Mouse (Mus musculus): Measurements from ENCODE around the gene Tsfm.
"Not testable (repeated sequence)": the region's sequence is repeated elsewhere in the genome, so short reads cannot be mapped to it uniquely, and the experiment has no call there.

Gene Tsfm

DNA sequence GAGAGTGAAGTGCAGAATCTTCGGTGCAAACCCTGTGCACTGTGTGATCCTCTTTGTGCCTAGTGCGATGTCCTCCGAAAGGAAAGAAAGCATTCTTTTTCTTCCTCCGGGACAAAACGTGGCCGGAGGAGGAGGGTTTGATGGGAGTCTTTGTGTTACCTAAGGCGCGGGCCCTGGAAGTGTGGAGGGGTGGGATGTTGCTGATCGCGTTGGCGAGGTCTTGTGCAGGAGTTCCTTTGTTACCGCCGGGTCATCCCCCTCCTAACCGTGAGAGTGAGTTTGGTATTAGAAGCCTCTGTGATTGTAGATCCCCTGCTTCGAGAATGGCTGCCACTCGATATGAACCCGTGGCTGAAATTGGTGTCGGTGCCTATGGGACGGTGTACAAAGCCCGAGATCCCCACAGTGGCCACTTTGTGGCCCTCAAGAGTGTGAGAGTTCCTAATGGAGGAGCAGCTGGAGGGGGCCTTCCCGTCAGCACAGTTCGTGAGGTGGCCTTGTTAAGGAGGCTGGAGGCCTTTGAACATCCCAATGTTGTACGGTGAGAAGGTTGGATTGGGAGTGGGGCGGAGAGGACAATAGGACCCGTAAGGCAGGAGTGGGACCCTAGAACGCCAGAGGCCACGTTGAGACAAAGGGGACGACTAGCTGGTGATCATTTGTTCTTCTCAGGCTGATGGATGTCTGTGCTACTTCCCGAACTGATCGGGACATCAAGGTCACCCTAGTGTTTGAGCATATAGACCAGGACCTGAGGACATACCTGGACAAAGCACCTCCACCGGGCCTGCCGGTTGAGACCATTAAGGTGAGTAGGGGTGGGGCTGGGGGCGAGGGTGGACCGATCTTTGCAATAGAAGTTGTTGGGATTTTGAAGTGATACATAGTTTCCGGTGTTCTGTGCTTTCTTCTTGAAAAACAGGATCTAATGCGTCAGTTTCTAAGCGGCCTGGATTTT, 33.6 kb upstream of the Tsfm start:
- no peak for DNase-seq (ENCODE audit: low read depth, low spot score)

DNA sequence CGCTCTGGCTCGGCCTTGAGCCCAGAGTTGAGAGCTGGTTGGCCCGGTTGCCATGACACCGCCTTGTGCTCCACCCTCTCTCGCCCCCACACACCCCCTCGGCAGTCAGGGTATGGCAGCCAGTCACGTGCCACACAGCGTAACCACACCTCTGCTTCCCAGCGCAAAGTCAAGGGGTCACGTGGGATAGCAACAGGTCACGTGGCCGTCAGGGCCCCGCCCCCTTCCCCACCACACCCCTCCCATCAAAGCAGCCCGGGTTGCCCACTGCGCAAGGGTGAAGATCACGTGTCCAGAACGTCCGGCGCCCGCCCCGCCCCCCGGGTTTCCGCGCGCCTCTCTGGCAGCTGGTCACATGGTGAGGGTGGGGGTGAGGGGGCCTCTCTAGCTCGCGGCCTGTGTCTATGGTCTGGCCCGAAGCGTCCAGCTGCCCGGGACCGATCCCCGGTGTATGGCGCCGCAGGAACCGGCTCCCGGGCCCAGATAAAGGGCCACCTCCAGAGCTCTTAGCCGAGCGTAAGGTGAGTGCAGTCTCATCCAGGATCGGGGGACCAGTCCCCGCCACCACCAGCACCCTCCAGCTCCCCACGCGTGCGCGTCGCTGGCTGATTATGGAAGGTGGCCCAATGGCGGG, 32.7 kb upstream of the Tsfm start, which contains the start of gene Cdk4:
Gene Cdk4 (plus strand): TSS at position 296 of the 634 bp plus-strand sequence.
- peak; percentile 82 for DNase-seq (ENCODE audit: low read depth, low spot score)

DNA sequence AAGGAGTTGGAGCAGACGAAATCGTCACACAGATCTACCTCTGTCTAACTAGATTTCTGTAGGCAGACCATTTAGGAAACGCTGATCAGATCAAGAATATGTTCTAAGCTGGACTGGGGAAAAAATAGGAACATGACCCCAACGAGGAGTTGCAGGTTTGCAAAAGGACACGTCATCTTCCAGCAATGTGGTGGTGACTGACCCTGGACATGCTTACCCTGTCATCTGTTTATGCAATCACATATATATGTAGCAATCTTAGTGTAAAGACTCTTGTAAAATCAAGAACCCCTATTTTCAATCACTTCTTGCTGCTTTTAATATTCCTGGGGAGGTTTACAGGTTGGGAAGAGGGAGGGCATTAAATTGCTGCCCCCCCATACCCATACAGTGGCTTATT, 31.9 kb upstream of the Tsfm start:
- no peak for DNase-seq (ENCODE audit: low read depth, low spot score)

DNA sequence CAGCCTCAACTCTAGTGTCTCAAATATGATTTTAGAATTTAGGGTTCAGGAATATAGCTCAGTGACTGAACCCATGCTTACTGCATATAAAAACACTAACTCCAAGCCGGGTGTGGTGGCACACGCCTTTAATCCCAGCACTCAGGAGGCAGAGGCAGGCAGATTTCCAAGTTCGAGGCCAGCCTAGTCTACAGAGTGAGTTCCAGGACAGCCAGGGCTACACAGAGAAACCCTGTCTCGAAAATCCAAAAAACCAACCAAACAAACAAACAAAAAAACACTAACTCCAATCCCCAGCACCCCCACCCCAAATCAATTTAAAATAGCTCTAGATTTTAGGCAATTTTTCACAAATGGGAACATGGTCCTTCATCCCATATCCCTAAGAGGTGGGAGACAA, 31.5 kb upstream of the Tsfm start:
- DNase-seq (ENCODE audit: low read depth, low spot score) = not testable (repeated sequence)

DNA sequence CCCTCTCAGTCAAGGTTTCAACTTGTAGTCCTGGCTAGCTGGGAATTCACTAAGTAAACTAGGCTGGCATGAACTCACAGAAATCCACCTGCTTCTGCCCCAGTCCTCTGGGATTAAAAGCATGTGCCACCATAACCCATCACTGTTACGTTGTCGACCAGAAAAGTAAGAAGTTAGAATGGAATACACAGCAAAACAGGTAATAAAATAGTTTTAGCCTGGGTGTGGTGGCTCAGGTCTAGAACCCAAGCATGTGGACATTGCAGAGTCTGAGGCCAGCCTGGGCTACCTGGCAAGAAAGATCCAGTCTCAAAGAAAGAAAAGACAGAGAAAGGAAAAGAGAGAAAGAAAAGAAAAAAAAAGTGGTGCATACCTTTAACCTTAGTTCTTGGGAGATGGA, 30.9 kb upstream of the Tsfm start:
- DNase-seq (ENCODE audit: low read depth, low spot score) = no peak

DNA sequence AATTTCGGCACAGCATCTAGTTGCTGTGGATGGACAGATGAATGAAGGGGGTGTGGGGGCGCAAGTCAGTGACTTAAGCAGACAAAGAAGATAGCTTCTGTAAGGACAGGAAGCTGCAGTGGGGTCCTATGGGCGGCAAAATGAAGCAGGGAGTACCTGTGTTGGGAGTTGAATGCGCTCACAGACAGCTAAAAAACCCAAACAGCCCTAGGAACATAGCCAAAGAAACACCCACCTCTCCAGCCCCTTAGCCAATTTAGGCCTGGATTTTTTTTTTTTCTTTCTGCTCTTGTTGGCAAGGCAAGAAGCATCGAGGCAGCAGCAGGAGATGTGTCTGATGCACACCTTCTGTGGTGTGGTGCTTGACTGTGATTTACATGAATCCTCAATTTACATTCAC, 30.4 kb upstream of the Tsfm start:
- no peak for DNase-seq (ENCODE audit: low read depth, low spot score)

DNA sequence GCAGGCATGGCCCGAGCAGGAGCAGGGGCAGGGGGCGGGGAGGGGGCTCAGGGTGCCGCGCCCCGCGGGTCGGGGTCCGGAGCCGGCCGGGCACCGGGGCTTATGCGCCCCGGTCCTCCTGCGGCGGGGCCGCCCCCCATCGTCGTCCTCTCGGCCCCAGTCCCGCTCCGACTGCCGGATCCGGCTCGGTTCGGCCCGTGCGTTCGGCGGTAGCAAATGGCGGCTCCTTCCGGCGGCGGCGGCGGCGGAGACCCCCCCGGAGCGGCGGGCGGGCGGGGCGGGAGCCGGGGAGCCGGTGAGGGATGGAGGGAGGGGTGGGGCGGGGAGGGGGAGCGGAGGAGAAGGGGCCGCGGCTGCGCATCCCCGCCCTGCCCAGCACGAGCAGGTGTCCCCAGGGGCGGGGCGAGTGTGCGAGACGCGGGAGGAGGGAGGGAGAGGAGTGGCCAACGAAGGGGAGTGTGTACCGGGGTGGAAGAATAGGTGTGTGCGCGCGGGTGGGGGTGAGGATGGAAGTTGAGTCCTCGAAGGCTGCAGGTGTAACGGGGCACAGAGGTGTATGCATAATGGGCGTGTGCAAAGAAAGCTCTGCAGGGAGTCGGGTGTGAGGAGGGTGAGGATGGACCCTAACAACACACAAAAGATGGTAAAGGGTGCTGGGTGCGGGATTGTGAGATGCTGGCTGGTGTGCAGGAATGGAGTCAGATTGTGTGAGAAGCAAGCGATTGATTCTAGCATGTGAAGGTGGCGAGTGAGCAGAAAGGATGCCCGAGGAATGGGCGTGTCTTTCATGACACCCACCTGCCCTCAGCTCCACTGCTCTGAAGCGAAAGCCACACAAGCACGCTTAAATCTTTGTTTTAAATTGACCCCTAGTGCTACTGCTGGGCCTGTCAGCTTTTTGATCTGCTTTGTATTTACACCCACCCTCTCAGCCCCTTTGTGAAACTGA, 29.6 kb upstream of the Tsfm start, which contains the start of gene March9:
Gene March9 (minus strand): TSS at position 217 of the 949 bp plus-strand sequence.
- DNase-seq (ENCODE audit: low read depth, low spot score) = no peak

DNA sequence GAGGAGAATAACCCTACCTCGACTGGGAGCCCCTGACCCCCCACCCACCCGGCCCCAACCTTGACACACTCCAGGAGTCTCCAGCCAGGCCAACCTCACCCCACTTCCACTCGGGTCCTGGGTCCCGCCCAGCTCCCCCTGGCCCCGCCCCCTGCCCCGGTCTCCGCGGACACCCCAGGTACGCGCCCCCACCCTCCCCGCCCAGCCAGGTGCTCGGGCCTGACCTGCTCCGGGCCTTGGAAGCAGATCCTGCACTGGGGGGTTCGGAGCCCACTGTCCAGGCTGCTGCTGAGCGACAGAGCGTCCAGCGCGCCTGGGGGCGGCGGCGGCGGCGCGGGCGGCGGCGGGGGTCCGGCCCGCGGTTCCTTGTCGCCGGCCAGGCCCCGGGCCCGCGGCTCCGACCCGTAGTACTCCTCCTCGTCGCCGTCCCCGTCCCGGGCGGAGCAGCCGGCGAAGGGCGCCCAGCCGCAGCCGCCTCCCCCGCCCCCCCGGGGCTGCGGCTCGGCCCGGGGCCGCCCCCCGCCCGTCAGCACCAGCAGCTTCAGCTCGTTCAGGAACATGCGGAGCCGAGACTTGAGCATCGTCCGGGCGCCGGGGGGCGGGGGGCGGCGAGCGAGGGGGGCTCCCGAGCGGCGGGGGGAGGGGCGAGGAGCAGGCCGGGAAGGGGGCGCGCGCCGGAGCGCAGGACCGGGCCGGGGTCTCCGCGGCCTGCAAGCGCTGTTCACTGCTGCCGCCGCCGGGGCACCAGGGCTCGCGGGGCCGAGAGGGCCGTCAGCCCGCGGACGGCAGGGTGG, 28.7 kb upstream of the Tsfm start:
- DNase-seq (ENCODE audit: low read depth, low spot score) = no peak

DNA sequence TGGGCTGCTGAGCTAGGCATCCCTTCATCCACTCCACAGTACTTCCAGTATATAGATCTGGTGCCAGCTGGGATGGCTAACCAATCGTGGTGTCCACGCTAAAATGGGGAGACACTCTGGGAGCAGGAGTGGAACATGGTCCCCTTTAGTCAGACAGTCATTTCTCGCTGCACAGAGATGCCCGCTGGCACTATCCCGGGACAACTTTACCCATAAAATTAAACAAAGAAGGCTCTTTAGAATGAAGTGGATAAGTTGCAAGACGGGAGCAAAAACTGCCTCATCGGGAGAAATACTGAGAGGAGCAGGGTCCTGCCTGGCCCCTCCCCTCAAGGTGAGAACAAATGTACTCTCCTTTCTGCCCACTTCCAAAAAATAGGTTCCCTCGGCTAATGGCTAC, 28.1 kb upstream of the Tsfm start:
- no peak for DNase-seq (ENCODE audit: low read depth, low spot score)

DNA sequence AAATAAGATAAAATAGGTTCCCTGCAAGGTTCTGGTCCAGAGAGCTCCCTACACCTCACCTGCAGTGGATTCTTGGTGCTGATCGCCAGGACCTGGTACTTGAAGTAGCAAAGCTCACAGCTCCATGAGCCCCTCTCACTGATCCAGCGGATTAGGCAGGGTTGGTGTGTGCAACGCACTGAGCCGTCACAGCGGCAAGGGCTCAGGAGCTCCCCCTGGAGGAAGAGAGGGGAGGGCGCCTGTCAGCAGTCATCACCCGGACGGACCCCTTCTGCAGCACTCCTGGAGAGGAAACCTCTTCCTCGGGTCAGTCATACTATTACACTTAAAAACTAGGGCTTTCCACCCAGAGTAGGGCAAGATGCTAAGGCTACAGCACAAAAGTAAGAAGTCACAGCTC, 27.5 kb upstream of the Tsfm start:
- no peak for DNase-seq (ENCODE audit: low read depth, low spot score)

DNA sequence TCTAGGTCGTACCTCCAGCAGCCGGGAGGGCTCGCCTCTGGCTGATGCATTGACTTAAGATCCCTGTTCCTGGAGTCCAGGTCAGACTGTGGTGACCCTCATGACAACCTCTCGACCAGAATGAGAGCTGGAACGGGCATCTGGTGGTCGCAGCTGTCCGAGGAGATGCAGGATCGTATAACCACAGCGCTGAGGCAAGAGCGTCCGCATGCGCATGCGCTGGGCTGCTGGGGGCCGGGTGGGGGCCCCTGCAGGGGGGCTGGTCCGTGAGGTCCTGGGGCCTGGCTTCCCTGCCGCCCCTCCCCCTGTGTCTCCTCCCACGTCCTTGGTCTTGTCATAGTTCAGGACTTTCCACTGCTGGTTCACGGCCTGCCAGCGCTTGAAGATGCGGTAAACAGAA, 25.9 kb upstream of the Tsfm start:
- no peak for DNase-seq (ENCODE audit: low read depth, low spot score)

DNA sequence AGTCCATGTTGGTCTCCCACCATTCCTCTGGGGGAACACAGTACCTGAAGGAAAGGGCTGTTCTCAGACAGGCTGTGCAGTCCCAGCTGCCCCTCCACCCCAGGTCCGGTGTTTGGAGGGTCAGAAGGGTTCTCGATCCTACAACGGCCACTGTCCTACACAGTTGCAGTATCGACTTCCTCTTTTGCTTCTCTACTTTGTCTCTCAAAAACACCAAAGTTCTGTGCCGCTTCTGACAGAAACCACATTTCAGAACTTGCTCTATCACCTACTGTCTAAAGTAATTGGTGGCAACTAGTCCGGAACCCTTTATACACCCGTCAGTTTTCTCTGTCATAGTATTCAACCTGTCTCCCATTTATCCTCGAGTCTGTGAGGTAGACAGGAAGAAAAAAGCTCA, 24.8 kb upstream of the Tsfm start:
- no peak for DNase-seq (ENCODE audit: low read depth, low spot score)

DNA sequence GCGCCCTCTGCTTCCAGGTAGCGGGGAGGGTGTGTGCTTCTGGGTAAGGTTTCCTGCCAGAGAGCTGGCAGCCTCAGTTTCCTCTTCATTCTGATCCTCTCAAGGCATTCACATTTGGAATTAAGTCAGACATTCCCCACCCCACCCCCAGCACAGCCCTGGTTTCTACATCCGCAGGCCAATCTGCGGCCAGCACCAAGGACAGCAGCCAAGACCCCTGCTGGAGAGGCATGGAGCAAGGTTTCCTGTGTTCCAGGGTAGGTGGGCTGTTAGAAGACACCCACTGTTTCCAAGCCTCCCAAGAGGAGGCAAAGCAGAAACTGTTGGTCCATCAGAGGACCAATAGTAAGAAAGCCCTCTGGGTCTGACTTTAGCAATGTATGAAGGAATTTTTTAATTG, 24.0 kb upstream of the Tsfm start:
- DNase-seq (ENCODE audit: low read depth, low spot score) = no peak

DNA sequence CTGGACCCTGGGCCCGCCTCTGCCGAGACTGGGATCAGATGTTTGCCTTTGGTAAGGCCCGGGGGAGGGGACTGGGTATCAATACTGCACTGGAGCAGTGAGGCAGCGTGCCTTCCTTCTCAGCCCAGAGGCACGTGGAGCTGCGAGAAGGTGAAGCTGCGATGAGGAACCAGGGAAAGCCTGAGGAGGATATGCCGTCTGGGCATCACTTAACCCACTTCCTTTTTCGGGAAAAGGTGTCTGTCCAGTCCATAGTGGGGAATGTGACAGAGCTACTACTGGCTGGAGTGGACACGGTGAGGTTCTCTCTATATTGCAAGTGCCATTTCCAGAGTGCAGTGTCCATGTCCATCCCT, 19.5 kb upstream of the Tsfm start:
- no peak for DNase-seq (ENCODE audit: low read depth, low spot score)

DNA sequence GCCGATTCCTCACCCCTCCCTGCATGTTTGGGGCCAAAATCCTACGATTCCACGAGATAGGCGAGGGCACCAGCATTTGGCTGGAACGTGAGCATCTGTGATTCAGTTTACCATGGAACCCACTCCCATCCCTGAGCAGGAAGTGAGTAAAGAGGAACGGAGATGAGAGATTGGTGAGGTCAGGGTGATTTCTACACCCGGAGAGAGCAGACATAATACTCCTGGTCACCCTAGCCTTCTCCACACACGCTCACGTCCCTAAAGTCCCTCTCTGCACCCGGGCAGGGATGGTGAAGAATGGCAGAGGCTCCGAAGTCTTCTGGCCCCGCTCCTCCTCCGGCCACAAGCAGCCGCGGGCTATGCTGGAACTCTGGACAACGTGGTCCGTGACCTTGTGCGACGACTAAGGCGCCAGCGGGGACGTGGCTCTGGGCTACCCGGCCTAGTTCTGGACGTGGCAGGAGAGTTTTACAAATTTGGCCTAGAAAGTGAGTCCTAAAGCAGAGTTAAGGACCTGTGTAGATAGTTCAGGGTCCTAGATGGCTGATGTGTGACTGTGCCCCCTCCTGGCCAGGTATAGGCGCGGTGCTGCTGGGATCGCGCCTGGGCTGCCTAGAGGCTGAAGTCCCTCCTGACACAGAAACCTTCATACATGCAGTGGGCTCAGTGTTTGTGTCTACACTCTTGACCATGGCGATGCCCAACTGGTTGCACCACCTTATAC, 18.9 kb upstream of the Tsfm start:
- no peak for DNase-seq (ENCODE audit: low read depth, low spot score)

DNA sequence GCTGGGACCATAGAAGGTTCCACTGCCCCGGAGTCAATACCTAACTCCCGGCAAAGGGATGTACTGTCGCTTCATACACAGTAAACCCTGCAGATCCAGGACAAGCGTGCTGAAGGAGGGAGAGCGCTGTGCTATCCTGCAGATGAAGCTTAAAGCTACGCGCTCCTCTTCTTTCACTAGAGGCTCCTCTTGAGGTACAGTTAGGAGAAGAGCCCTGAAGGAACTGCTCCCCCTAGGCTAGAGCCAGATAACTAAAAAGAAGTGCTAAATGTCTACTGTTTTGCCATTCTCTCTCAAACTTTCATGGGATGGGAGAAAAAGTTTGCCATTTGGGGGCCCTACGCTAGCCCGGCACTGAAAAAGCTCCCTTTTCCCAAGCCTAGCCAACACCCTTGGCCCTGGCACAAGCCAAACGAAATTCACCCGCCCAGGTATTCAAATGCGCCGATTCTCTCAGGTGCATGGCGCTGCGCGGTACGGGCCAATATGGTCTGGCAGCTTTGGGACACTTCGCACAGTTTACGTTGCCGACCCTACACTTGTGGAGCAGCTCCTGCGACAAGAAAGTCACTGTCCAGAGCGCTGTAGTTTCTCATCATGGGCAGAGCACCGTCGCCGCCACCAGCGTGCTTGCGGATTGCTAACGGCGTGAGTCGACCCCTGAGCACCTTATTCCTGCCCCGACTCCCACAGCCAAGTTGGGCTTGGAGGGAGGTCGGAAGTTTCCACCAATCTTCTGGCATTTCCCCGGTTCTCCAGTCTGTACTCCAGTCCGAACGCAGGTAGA, 18.2 kb upstream of the Tsfm start:
- no peak for DNase-seq (ENCODE audit: low read depth, low spot score)

DNA sequence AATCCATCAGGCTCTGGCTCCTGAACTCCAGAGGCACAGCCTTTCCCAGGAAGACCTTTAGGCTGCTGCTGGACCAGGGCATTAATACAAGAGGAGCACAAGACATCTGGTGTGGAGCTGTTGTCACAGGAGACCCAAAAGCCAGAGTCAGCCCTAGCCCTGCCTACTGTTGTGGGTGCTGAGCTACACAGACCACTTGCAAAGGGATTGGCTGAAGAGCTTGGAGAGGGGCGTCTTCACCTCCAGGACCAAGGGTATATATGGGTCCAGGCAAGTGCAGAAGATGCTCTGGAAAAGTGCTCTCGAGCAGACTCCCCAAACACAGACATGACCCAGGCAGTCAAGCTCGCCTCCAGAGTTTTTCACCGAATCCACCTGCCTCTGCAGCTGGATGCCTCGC, 17.3 kb upstream of the Tsfm start, which contains the start of gene Cyp27b1:
Gene Cyp27b1 (plus strand): TSS at position 297 of the 400 bp plus-strand sequence.
- DNase-seq (ENCODE audit: low read depth, low spot score) = no peak

DNA sequence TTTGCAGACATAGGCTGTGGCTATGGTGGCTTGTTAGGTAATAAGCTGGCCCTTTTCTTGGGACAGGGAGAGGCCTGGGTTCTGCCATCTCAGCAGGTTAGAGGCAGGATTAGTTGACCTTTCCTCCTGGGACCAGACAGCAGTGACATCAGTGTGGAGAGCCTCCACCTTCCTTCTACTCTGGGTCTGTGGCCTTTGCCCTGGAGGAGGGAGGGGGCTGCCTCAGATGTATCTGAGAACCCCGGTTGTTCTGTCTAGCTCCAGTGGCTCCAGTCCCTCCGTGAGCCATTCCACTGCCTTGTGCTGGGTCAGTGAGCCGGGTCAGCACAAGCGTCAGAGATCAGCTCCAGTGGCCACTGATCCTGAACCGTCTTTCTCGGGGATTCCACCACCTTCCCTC, 12.5 kb upstream of the Tsfm start:
- no peak for DNase-seq (ENCODE audit: low read depth, low spot score)

DNA sequence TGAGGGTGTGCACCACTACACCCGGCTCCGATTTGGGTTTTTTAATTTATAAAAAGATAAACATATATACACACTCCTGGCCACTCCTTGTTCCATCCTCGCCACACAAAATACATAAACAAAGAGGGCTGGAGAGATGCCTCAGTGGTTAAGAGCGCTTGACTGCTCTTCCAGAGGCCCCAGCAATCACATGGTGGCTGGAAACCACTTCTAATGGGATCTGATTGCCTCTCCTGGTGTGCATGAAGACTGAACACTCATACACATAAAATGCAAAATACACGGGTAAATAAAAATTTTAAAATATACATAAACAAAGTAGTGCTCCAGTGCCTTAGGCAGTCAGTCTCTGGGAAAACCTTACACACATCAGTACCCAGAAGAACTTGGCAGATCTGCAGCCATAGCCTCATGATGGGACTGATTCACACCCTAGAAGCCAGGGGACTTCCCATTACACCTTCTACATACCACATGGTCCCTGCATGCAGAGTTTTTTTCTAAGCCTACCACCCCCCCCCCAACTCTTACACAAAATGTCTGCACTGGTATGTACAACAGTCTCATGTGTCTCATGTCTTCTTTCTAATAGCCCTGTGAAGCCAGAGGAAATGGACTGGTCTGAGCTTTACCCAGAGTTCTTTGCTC, 12.0 kb upstream of the Tsfm start:
- DNase-seq (ENCODE audit: low read depth, low spot score) = no peak
